Mouse (Mus musculus): ENCODE measurements around the gene Hmgcl. TPM values are rescaled to one million over a fixed set of nuclear protein-coding genes. Genes with fewer than 3 reads are reported as not detected.

The Hmgcl gene
- polyA plus RNA-seq, 1 experiment: 43.5 TPM

DNA sequence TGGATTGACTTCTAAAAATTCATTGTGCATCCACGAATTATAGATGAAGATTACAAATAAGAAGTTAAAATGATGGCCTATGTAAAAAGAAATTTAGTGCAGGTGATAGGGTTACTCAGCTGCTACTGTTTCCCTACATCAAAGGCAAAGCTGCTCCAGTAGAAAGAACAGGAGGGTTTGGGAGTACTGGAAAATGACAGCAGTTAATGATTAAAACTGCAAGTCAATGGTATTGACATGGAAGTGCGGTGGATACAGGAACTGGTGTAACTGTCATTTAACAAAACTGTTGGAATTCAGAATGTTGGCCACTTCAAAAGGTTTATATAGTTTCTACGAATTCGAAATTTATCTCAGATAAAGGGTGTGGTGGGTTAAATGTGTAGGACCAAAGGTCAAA lies 48.9 kb downstream of the Hmgcl start:
- TF ChIP-seq CTCF (IDR thresholded peaks at IDR 0.05; ENCODE audit: borderline replicate concordance, extremely low read depth, insufficient read depth, insufficient read length) (no peak), POLR2A (IDR thresholded peaks at IDR 0.05; ENCODE audit: borderline replicate concordance, extremely low read depth, insufficient read depth, insufficient read length, poor library complexity, severe bottlenecking) (no peak)

GRCm38 (mm10) chr4:136004107-136004675 lies 57.9 kb downstream of the Hmgcl start:
- TF ChIP-seq POLR2A (IDR thresholded peaks at IDR 0.05; ENCODE audit: borderline replicate concordance, extremely low read depth, insufficient read depth, insufficient read length, poor library complexity, severe bottlenecking) (no peak), CTCF (IDR thresholded peaks at IDR 0.05; ENCODE audit: borderline replicate concordance, extremely low read depth, insufficient read depth, insufficient read length) (no peak)

More for the DNA sequence above, 48.9 kb downstream of the Hmgcl start:
- DNase-seq (ENCODE audit: low read depth): no peak

DNA sequence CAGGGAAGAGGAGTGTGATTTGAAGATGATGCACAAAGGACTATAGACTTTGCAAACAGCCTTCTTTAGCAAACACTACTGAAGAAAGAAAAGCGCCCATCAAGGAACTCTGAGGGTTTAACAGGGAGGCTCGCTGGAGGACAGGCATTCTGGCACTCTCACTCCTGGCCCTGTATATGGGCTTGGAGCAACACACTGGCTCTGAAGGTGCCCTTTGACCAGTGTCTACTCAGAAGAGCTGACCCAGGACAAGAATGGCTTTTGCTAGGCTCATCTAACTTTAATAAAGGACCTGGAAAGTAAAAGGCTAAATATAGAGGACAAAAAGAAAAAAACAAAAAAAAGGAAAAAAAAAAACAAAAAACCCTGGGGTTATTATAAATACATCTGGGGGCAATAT lies 58.7 kb downstream of the Hmgcl start:
- no peak for TF ChIP-seq POLR2A (IDR thresholded peaks at IDR 0.05; ENCODE audit: borderline replicate concordance, extremely low read depth, insufficient read depth, insufficient read length, poor library complexity, severe bottlenecking)
- no peak for TF ChIP-seq CTCF (IDR thresholded peaks at IDR 0.05; ENCODE audit: borderline replicate concordance, extremely low read depth, insufficient read depth, insufficient read length)
- DNase-seq (ENCODE audit: low read depth): no peak

More at GRCm38 (mm10) chr4:136004107-136004675, 57.9 kb downstream of the Hmgcl start:
- DNase-seq (ENCODE audit: low read depth): no peak

- no peak for DNase-seq (ENCODE audit: low read depth)
Observed at GRCm38 (mm10) chr4:136006821-136007220, 60.6 kb downstream of the Hmgcl start.

GRCm38 (mm10) chr4:136008782-136009447 lies 62.7 kb downstream of the Hmgcl start:
- TF ChIP-seq CTCF (IDR thresholded peaks at IDR 0.05; ENCODE audit: borderline replicate concordance, extremely low read depth, insufficient read depth, insufficient read length): no peak
- TF ChIP-seq POLR2A (IDR thresholded peaks at IDR 0.05; ENCODE audit: borderline replicate concordance, extremely low read depth, insufficient read depth, insufficient read length, poor library complexity, severe bottlenecking): no peak
- DNase-seq (ENCODE audit: low read depth): no peak

More at GRCm38 (mm10) chr4:136006821-136007220, 60.6 kb downstream of the Hmgcl start:
- TF ChIP-seq POLR2A (IDR thresholded peaks at IDR 0.05; ENCODE audit: borderline replicate concordance, extremely low read depth, insufficient read depth, insufficient read length, poor library complexity, severe bottlenecking) (no peak), CTCF (IDR thresholded peaks at IDR 0.05; ENCODE audit: borderline replicate concordance, extremely low read depth, insufficient read depth, insufficient read length) (no peak)

GRCm38 (mm10) chr4:136010586-136010985 lies 64.3 kb downstream of the Hmgcl start:
- no peak for DNase-seq (ENCODE audit: low read depth)
- no peak for TF ChIP-seq POLR2A (IDR thresholded peaks at IDR 0.05; ENCODE audit: borderline replicate concordance, extremely low read depth, insufficient read depth, insufficient read length, poor library complexity, severe bottlenecking)
- TF ChIP-seq CTCF (IDR thresholded peaks at IDR 0.05; ENCODE audit: borderline replicate concordance, extremely low read depth, insufficient read depth, insufficient read length): no peak

Other genes starting within 250 kb of the Hmgcl start
- 0.16 and 0.19 TPM in 2 replicates for gene Il22ra1, start 218.3 kb upstream of the Hmgcl start, polyA plus RNA-seq (2012; rRNA removed)
- gene Myom3, start 186.7 kb upstream of the Hmgcl start, polyA plus RNA-seq (2012; rRNA removed): 0.10 and 0.15 TPM in 2 replicates
- 128 and 142 TPM in 2 replicates for gene Srsf10, start 90.7 kb upstream of the Hmgcl start, polyA plus RNA-seq (2012; rRNA removed)
- 67.1 and 74.4 TPM in 2 replicates for gene Pnrc2, start 72.6 kb upstream of the Hmgcl start, polyA plus RNA-seq (2012; rRNA removed)
- 0.19 and 0.25 TPM in 2 replicates for gene Cnr2, start 51.1 kb upstream of the Hmgcl start, polyA plus RNA-seq (2012; rRNA removed)
- 41.7 and 43.1 TPM in 2 replicates for gene Fuca1, start 25.7 kb upstream of the Hmgcl start, polyA plus RNA-seq (2012; rRNA removed)
- 36.3 and 52.0 TPM in 2 replicates for gene Gale, start 17.3 kb downstream of the Hmgcl start, polyA plus RNA-seq (2012; rRNA removed)
- 167 and 198 TPM in 2 replicates for gene Lypla2, start 26.2 kb downstream of the Hmgcl start, polyA plus RNA-seq (2012; rRNA removed)
- gene Pithd1, start 40.8 kb downstream of the Hmgcl start, polyA plus RNA-seq (2012; rRNA removed): 50.8 and 57.8 TPM in 2 replicates
- 17.1 and 21.8 TPM in 2 replicates for gene Eloa, start 75.3 kb downstream of the Hmgcl start, polyA plus RNA-seq (2012; rRNA removed)
- gene Rpl11, start 107.0 kb downstream of the Hmgcl start, polyA plus RNA-seq (2012; rRNA removed): 818 and 948 TPM in 2 replicates
- 105 and 107 TPM in 2 replicates for gene Id3, start 197.0 kb downstream of the Hmgcl start, polyA plus RNA-seq (2012; rRNA removed)
- gene E2f2, start 225.9 kb downstream of the Hmgcl start, polyA plus RNA-seq (2012; rRNA removed): 3.5 and 5.1 TPM in 2 replicates

All from brain, embryonic 14.5 days (tissue).